Mouse (Mus musculus): ENCODE data around the gene Iars2.

DNA sequence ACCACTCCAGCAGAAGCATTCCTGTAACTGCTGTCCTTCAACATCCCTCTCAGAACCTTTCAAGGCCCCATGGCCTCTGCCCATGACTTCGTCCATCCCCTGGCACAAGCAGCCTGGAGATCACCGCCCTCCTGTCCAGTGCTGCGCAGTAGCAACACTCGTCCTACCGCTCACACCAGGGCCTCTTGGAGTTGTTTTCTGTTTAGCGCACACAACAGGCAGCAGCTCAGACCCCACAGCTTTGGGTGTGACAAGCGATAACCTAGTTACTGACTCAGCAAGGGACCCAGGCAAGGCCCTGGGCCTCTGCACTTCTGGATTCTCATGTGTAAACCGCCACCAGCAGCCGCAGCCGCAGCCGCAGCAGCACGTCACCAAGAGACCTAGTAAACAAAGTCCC, 22.4 kb downstream of the Iars2 start:
- no peak for TF ChIP-seq CTCF (IDR thresholded peaks at IDR 0.05; ENCODE audit: extremely low read depth, insufficient read depth, insufficient read length, insufficient replicate concordance)
- no peak for TF ChIP-seq POLR2A (IDR thresholded peaks at IDR 0.05; ENCODE audit: low read depth, low read length)
